Mouse (Mus musculus): ENCODE measurements around the gene 1700012B07Rik.

1700012B07Rik gene

GRCm38 (mm10) chr11:109827946-109828345 lies at the start of gene 1700012B07Rik:
Gene 1700012B07Rik, minus strand, starts transcription at chr11:109828046.
- no peak for DNase-seq (ENCODE audit: extremely low spot score, low read depth, low spot score)

- no peak for DNase-seq (ENCODE audit: extremely low spot score, low read depth, low spot score)
Measured at GRCm38 (mm10) chr11:109876767-109877166, 48.9 kb upstream of the 1700012B07Rik start.

- no peak for DNase-seq (ENCODE audit: extremely low spot score, low read depth, low spot score)
Measured at GRCm38 (mm10) chr11:109875834-109876233, 48.0 kb upstream of the 1700012B07Rik start.

- no peak for DNase-seq (ENCODE audit: extremely low spot score, low read depth, low spot score)
Measured at GRCm38 (mm10) chr11:109875525-109875802, 47.6 kb upstream of the 1700012B07Rik start.

- DNase-seq (ENCODE audit: extremely low spot score, low read depth, low spot score), result no peak
Measured at GRCm38 (mm10) chr11:109874651-109875524, 47.0 kb upstream of the 1700012B07Rik start.

- no peak for DNase-seq (ENCODE audit: extremely low spot score, low read depth, low spot score)
Measured at GRCm38 (mm10) chr11:109873852-109874610, 46.2 kb upstream of the 1700012B07Rik start.

GRCm38 (mm10) chr11:109873161-109873775 lies 45.4 kb upstream of the 1700012B07Rik start:
- peak; percentile 41 for DNase-seq (ENCODE audit: extremely low spot score, low read depth, low spot score)

- no peak for DNase-seq (ENCODE audit: extremely low spot score, low read depth, low spot score)
Measured at GRCm38 (mm10) chr11:109872674-109873073, 44.8 kb upstream of the 1700012B07Rik start.

- DNase-seq (ENCODE audit: extremely low spot score, low read depth, low spot score), result no peak
Measured at GRCm38 (mm10) chr11:109872056-109872455, 44.2 kb upstream of the 1700012B07Rik start.

GRCm38 (mm10) chr11:109867861-109868260 lies 40.0 kb upstream of the 1700012B07Rik start:
- no peak for DNase-seq (ENCODE audit: extremely low spot score, low read depth, low spot score)

- no peak for DNase-seq (ENCODE audit: extremely low spot score, low read depth, low spot score)
Measured at GRCm38 (mm10) chr11:109866537-109867160, 38.8 kb upstream of the 1700012B07Rik start.

GRCm38 (mm10) chr11:109865526-109865925 lies 37.7 kb upstream of the 1700012B07Rik start:
- no peak for DNase-seq (ENCODE audit: extremely low spot score, low read depth, low spot score)

- no peak for DNase-seq (ENCODE audit: extremely low spot score, low read depth, low spot score)
Measured at GRCm38 (mm10) chr11:109863951-109864350, 36.1 kb upstream of the 1700012B07Rik start.

- DNase-seq (ENCODE audit: extremely low spot score, low read depth, low spot score), result peak; percentile 20
Measured at GRCm38 (mm10) chr11:109863194-109863746, 35.4 kb upstream of the 1700012B07Rik start.

- DNase-seq (ENCODE audit: extremely low spot score, low read depth, low spot score), result peak; percentile 86
Measured at GRCm38 (mm10) chr11:109860508-109860907, 32.7 kb upstream of the 1700012B07Rik start.

- DNase-seq (ENCODE audit: extremely low spot score, low read depth, low spot score), result no peak
Measured at GRCm38 (mm10) chr11:109859939-109860469, 32.2 kb upstream of the 1700012B07Rik start.

- no peak for DNase-seq (ENCODE audit: extremely low spot score, low read depth, low spot score)
Measured at GRCm38 (mm10) chr11:109859441-109859840, 31.6 kb upstream of the 1700012B07Rik start.

GRCm38 (mm10) chr11:109857086-109857485 lies 29.2 kb upstream of the 1700012B07Rik start:
- no peak for DNase-seq (ENCODE audit: extremely low spot score, low read depth, low spot score)

- no peak for DNase-seq (ENCODE audit: extremely low spot score, low read depth, low spot score)
Measured at GRCm38 (mm10) chr11:109854056-109854455, 26.2 kb upstream of the 1700012B07Rik start.

GRCm38 (mm10) chr11:109853228-109853966 lies 25.6 kb upstream of the 1700012B07Rik start:
- no peak for DNase-seq (ENCODE audit: extremely low spot score, low read depth, low spot score)

All from hindlimb bud, embryonic 11.5 days (tissue).